Mouse (Mus musculus): ENCODE data around the gene Vtcn1. TPM values are rescaled to one million over a fixed set of nuclear protein-coding genes. Genes with fewer than 3 reads are reported as not detected.

The Vtcn1 gene
- polyA plus RNA-seq, 1 experiment from 2014 or later: not detected

DNA sequence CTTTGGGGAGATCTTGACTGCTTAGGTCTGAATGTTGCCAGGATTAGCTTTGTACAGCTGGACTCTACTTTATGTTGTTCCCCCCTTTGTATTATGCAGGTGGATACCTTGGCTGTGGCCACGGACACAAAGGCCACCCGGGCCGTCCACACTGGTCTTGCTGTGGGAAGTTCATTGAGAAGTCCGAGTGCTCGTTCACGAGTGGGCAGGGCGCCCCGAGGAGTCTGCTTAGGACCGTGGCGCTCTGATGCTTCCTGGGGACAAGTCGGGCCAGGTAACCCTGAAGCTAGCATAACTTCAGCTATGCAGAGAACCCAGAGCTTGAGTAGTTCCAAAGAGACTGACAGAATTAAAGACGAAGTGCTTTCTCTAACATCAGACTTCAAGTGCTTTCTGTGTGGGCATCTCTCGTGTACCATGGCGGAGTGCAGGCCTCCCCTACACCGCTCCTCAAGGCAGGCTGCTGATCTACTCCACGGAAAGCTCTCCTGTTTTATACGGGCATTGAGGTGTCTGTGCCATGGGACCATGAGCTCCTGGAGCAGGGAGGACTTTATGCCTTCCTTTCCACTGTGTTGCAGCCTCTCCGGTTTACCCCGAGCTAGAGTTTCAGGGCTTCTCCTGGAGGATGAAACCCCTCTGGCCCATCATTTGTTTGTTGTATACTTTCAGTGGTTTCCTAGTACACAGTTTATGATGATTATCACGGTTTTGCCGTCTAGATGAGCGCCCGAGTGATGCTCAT lies 106.2 kb downstream of the Vtcn1 start:
- H3K4me2 ChIP-seq (replicated peaks): no peak overlapping the region
- H3K4me1 ChIP-seq (replicated peaks): peaks cover 11% of the 10 kb centered on the region
- peaks cover 88% of the 10 kb centered on the region for H3K36me3 ChIP-seq
- WGBS: 94% methylated on average over 23 of the region's 23 CpGs
- ATAC-seq: no peak
- no peaks in the 10 kb centered on the region for H3K9me3 ChIP-seq
- no peak overlapping the region for H3K9ac ChIP-seq (replicated peaks)
- H3K27ac ChIP-seq: no peak overlapping the region
- H3K27me3 ChIP-seq: no peaks in the 10 kb centered on the region
- no peak overlapping the region for H3K4me3 ChIP-seq (replicated peaks)

DNA sequence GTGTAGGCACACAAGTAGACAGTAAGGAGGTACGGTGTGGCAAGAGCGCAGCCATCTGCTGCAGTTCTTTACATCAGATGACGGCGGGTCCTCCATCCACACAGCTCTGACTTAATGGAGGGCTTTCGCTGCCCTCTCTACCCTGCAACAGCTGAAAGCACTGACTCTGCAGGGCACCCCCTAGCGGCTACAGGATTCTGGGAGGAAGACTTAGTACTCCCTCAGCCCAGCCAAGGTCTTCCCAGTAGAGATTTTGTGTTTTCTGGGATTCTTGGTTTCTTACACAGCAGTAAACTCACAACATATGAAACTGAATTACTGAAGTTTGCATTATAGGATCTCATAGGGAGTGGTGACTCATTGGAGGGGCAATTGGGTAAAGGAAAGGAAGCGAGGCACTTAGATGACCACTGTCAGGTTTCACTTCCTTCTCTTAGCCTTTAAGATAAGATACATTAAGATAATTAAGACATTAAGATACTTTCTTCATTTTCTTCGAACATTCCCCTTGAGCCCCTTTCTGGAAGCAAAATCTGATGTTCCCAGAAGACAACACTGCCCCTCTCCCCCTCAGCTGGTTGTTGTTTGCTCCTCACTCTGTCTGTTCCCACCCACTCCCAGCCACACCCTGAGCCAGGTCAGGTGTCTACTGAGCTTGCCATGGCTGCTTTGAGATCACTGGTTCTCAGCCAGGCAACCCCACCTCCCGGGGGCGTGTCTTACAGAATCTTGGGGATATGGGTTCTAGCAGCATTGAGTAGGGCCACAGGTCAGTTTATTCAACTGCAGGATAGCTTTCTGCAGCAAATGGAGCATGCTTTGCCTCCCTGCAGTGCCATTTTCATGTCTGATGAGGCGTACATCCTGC lies 107.1 kb downstream of the Vtcn1 start:
- Histone ChIP-seq H3K9me3 (no peaks in the 10 kb centered on the region), H3K4me3 (replicated peaks) (no peak overlapping the region), H3K36me3 (peaks cover 89% of the 10 kb centered on the region), H3K4me1 (replicated peaks) (0 out of 2 replicates have a peak, but pooled peaks cover 4% of the 10 kb centered on the region), H3K9ac (replicated peaks) (no peak overlapping the region), H3K4me2 (replicated peaks) (no peak overlapping the region), H3K27me3 (no peaks in the 10 kb centered on the region), H3K27ac (no peak overlapping the region)
- no peak for ATAC-seq
- 75% methylated on average over 11 of the region's 11 CpGs for WGBS

DNA sequence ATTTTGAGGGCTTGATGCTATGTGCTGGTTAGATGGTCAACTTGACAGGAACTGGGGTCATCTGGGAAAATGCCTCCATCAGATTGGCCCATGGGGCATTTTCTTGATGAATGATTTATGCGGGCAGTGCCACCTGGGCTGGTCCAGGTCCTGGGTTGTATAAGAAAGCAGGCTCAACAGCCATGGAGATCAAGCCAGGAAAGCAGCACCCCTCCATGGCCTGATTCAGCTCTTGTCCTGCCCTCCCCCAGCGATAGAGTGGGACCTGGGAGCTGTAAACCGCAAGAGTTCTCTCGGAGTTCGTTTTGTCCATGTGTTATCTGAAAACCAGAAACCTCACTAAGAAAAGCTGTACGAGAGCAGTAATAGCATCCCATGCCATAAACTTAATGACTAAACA lies 110.3 kb downstream of the Vtcn1 start:
- Histone ChIP-seq H3K27ac (no peak overlapping the region), H3K4me3 (replicated peaks) (no peak overlapping the region), H3K9me3 (no peaks in the 10 kb centered on the region), H3K9ac (replicated peaks) (no peak overlapping the region), H3K27me3 (no peaks in the 10 kb centered on the region), H3K4me2 (replicated peaks) (no peak overlapping the region), H3K36me3 (peaks cover 85% of the 10 kb centered on the region), H3K4me1 (replicated peaks) (no peaks in the 10 kb centered on the region)
- WGBS: 92% methylated on average over 6 of the region's 6 CpGs
- ATAC-seq: no peak

DNA sequence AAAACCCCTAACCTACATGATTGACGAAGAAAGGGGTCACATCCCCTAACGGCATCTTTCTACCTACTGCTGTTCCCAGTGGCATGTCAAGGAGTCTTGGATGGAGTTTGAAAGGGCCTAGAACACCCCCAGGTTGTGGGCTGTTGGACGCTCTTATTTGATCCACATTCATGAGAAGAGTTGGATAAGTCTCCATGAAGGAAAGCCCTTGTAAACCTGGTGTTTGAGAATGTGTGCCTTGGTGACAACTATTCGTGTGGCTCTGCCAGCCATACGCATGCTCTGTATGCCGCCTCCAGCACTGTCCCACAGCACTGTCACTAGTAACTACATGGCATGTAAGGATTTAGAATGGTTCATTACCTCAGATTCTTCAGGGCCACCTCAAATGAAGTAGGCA lies 110.9 kb downstream of the Vtcn1 start:
- Histone ChIP-seq H3K4me1 (replicated peaks) (no peaks in the 10 kb centered on the region), H3K9me3 (no peaks in the 10 kb centered on the region), H3K27me3 (no peaks in the 10 kb centered on the region), H3K4me3 (replicated peaks) (no peak overlapping the region), H3K27ac (no peak overlapping the region), H3K36me3 (peaks cover 83% of the 10 kb centered on the region), H3K4me2 (replicated peaks) (no peak overlapping the region), H3K9ac (replicated peaks) (no peak overlapping the region)
- WGBS: 94% methylated on average over 6 of the region's 6 CpGs
- ATAC-seq: no peak

DNA sequence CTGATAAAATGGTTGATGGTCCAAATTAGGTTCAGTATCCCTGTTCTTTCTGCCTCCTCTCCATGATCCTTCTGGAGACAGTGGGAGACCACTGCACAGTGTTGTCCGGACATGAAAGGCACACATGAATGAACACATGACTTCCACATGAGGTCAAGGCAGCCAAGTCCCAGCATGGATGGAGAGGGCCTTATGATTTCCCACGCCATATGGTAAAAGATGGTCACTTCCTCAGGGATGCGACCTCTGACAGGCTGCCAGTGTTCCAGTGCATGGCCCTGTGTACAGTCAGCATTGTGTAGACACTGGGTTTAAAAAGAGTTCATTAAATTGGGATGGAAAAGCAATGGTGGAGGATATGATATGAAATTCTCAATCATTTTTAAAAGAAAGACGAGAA lies 113.0 kb downstream of the Vtcn1 start:
- 95% methylated on average over 4 of the region's 4 CpGs for whole genome bisulfite sequencing
- no peaks in the 10 kb centered on the region for H3K27me3 ChIP-seq
- H3K4me3 ChIP-seq (replicated peaks): no peak overlapping the region
- H3K4me1 ChIP-seq (replicated peaks): no peaks in the 10 kb centered on the region
- no peak for ATAC-seq
- H3K4me2 ChIP-seq (replicated peaks): no peak overlapping the region
- H3K9me3 ChIP-seq: no peaks in the 10 kb centered on the region
- H3K27ac ChIP-seq: no peak overlapping the region
- peaks cover 76% of the 10 kb centered on the region for H3K36me3 ChIP-seq
- H3K9ac ChIP-seq (replicated peaks): no peak overlapping the region

DNA sequence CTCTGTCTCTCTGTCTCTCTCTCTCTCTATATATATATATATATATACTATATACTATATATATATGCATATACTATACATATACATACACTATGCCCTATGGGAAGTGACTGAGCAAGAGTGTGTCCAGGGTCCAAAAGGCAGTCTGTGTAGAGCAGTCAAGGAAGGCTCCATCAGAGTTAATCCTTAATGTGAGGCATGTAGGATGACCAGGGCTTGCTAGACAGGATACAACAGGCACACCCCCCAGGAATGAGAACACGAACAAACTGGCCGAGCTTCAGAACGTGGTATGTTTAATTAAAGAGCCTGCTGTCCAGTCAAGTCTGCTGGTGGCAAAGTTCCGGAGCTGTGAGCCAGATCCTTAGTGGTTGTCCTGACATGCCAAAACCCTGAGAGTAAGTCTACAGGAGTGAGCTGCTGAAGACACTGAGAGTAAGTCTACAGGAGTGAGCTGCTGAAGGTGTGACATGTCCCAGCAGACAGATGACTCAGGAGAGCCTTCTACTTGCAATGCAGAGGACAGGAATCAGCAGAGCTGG lies 115.3 kb downstream of the Vtcn1 start:
- Histone ChIP-seq H3K4me2 (replicated peaks) (no peak overlapping the region), H3K27ac (no peak overlapping the region), H3K9ac (replicated peaks) (no peak overlapping the region), H3K36me3 (peaks cover 74% of the 10 kb centered on the region), H3K4me3 (replicated peaks) (no peak overlapping the region), H3K27me3 (no peaks in the 10 kb centered on the region), H3K9me3 (no peaks in the 10 kb centered on the region), H3K4me1 (replicated peaks) (no peaks in the 10 kb centered on the region)
- ATAC-seq: no peak
- WGBS: 91% methylated on average over 4 of the region's 4 CpGs

Other genes with a start within 250 kb of the Vtcn1 start
- gene Man1a2, start 140.0 kb upstream of the Vtcn1 start, polyA plus RNA-seq (2015; fragmentation: Nextera tagmentation; extraction: Ambion mirVana): 32.1 and 46.9 TPM in 2 replicates
- gene Trim45, start 96.7 kb downstream of the Vtcn1 start, polyA plus RNA-seq (2015; fragmentation: Nextera tagmentation; extraction: Ambion mirVana): 7.9 and 8.3 TPM in 2 replicates
- 8.3 TPM in 2 replicates for gene Ttf2, start 144.2 kb downstream of the Vtcn1 start, polyA plus RNA-seq (2015; fragmentation: Nextera tagmentation; extraction: Ambion mirVana)
- gene Cd101, start 204.1 kb downstream of the Vtcn1 start, polyA plus RNA-seq (2015; fragmentation: Nextera tagmentation; extraction: Ambion mirVana): 0.06 TPM in 1 of 2 replicates, not detected in the other

Measured in midbrain, embryonic 13.5 days (tissue).